Mouse (Mus musculus): Measurements from ENCODE around the gene Cib1. TPM values are rescaled to one million over a fixed set of nuclear protein-coding genes. Genes with fewer than 3 reads are reported as not detected.

Cib1 gene
- 1 to 10 TPM; 5.6 to 9.0 TPM for total RNA-seq (2021)
- long read RNA-seq, experiment 1, partial matches to known transcripts: 1 of 8 reads
- long read RNA-seq, experiment 1, other reads (novel, unspliced or antisense): 2 of 8 reads
- long read RNA-seq, experiment 2, transcript Cib1-201 (7 exons, 1,047 nt): major isoform, 11 of 14 reads
- long read RNA-seq, experiment 2, partial matches to known transcripts: 0 of 14 reads
- long read RNA-seq, experiment 2, other reads (novel, unspliced or antisense): 0 of 14 reads

DNA sequence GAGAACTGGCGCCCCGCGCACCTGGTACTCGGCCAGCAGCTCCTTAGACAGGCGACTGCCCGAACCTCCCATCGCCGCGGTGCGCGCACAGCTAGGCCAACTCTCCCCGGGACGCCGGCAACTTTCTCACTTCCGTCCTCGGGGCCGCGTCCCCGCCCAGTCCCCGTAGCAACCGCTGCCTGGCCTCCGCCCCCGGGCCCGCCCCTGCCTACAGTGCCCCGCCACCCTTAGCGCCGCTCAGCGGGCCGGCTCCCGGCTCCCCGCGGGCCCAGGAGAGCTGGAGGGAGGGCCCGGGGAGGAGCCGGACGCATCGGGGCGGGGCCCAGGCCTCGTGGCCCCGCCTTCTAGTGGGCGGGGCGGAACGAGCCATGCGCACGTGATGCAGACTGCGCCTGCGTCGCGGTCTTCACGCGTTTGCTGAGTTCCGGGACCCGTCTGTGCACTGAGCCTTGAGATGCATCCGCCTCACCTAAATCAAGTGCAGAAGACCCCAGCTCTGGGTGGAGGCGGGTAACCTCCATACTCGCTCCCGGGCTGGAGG, at the start of gene Cib1, which contains the start of gene Gdpgp1:
TSS of gene Cib1 (minus strand) at position 325 of the 541 bp plus-strand sequence.
TSS of gene Gdpgp1 (plus strand) at position 377 of the 541 bp plus-strand sequence.
- Histone ChIP-seq H3K27ac (peak within 1 kb of the TSS; percentile 89), H3K4me3 (peak within 1 kb of the TSS; percentile 92)
- intact Hi-C loops (cut with DNase I): no loop called here
- DNase-seq: peak; percentile 98
- TF ChIP-seq CTCF (IDR thresholded peaks at IDR 0.05): no peak

DNA sequence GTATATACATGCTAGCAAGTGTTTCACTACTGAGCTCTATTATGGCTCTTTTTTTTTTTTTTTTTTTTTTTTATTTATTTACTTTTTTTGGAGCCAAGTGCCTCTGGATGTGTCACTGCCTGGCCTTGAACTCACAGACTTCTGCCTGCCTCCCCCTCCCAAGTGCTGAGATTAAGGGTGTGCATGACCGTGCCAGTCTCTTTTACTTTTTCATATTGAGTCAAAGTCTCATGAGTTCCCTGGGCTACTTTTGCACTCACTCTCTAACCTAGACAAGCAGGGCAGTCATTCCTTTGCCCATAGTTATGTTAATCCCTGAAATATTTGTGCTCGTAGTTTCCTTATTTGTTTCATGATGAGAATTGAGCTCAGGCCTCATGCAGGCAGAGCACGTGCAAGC, 49.0 kb upstream of the Cib1 start:
- H3K4me3 ChIP-seq: no peak overlapping the region
- intact Hi-C loops (cut with DNase I): no loop called here
- DNase-seq: no peak
- no peak for TF ChIP-seq CTCF (IDR thresholded peaks at IDR 0.05)
- H3K27ac ChIP-seq: no peak overlapping the region

- intact Hi-C loops (cut with DNase I): no loop called here
- DNase-seq: no peak
- H3K4me3 ChIP-seq: no peak overlapping the region
- no peak overlapping the region for H3K27ac ChIP-seq
- TF ChIP-seq CTCF (IDR thresholded peaks at IDR 0.05): peak; percentile 15; the same call in 1 of the 2 replicates
These were observed 48.4 kb upstream of the Cib1 start for GRCm38 (mm10) chr7:80280998-80281397.

DNA sequence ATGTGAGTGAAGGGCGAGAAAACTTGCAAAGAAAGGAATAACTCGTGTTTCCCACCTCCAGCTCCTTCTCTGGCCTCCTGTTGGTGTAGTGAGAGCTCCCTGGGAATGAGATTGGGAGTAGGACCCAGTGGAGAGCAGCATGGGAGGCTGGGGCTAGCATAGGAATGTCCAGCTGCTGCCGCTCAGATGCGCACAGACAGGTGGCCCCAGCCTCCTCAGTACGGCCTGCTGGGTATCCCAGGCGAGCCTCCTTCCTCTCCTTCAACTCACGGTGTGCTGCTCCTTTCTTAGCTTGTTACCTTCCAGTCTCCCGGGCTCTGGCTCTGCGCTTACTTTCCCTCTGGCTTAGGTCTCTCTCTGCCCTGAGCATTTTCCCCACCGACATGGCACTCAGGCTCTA, 47.4 kb upstream of the Cib1 start:
- TF ChIP-seq CTCF (IDR thresholded peaks at IDR 0.05): no peak
- intact Hi-C loops (cut with DNase I): no loop called here
- H3K27ac ChIP-seq: no peak overlapping the region
- no peak for DNase-seq
- H3K4me3 ChIP-seq: no peak overlapping the region

GRCm38 (mm10) chr7:80276374-80276773, 43.8 kb upstream of the Cib1 start:
- no peak for DNase-seq
- TF ChIP-seq CTCF (IDR thresholded peaks at IDR 0.05): no peak
- Histone ChIP-seq H3K27ac (no peak overlapping the region), H3K4me3 (no peak overlapping the region)
- intact Hi-C loops (cut with DNase I): no loop called here

DNA sequence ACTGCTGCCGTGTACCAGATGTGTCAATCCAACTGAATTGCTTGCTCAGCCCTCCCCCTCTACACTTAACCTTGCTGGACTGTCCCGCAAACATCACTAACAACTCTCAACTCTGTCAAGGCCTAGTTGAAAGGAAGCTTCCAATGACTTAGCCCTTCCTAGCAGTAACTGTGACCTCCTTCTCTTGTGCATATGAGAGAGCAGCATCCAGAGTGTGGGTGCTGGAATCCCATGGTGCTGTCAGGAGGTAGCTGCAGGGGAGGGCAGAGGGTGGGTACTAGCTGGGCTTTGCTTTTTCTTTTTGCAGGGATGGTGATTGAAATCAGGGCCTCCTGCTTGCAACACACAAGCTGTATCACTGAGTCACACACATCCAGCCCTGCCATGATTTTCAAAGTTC, 40.8 kb upstream of the Cib1 start:
- H3K27ac ChIP-seq: no peak overlapping the region
- DNase-seq: no peak
- no peak overlapping the region for H3K4me3 ChIP-seq
- no peak for TF ChIP-seq CTCF (IDR thresholded peaks at IDR 0.05)
- intact Hi-C loops (cut with DNase I): no loop called here

- H3K4me3 ChIP-seq: peak overlapping the region; percentile 98
- intact Hi-C loops (cut with DNase I): no loop called here
- no peak for TF ChIP-seq CTCF (IDR thresholded peaks at IDR 0.05)
- DNase-seq: peak; percentile 39
- peak overlapping the region; percentile 83 for H3K27ac ChIP-seq
These were observed 37.2 kb upstream of the Cib1 start for GRCm38 (mm10) chr7:80269751-80270255.

- TF ChIP-seq CTCF (IDR thresholded peaks at IDR 0.05): no peak
- peak within 1 kb of the TSS; percentile 83 for H3K27ac ChIP-seq
- intact Hi-C loops (cut with DNase I): no loop called here
- peak within 1 kb of the TSS; percentile 98 for H3K4me3 ChIP-seq
- DNase-seq: peak; percentile 97
These were observed 36.5 kb upstream of the Cib1 start, which contains the start of gene Vps33b for GRCm38 (mm10) chr7:80268897-80269750. Gene Vps33b, plus strand, starts transcription at chr7:80269649.

DNA sequence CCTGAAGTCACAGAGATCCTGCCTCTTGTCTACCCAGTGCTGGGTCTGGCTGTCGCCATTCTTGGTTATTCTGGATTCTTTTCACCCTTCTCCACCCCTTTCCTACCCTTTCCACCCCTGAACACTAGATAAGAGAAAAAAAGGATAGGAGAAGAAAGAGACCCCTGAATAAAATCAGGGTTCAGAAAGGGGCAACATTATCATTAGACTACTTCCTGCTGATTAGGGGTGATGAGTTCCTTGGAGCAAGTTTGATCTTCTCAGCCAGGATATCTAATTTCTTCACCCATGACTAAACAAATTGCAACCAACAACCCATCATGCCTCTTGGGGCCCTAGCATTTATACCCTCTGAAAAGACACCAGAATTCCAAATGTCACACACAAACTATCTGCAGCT, 35.2 kb upstream of the Cib1 start:
- no peak for TF ChIP-seq CTCF (IDR thresholded peaks at IDR 0.05)
- no peak for DNase-seq
- intact Hi-C loops (cut with DNase I): no loop called here
- no peak overlapping the region for H3K27ac ChIP-seq
- no peak overlapping the region for H3K4me3 ChIP-seq

- TF ChIP-seq CTCF (IDR thresholded peaks at IDR 0.05): no peak
- DNase-seq: no peak
- H3K4me3 ChIP-seq: no peak overlapping the region
- no peak overlapping the region for H3K27ac ChIP-seq
- intact Hi-C loops (cut with DNase I): no loop called here
These were observed 32.0 kb upstream of the Cib1 start for GRCm38 (mm10) chr7:80264606-80265005.

DNA sequence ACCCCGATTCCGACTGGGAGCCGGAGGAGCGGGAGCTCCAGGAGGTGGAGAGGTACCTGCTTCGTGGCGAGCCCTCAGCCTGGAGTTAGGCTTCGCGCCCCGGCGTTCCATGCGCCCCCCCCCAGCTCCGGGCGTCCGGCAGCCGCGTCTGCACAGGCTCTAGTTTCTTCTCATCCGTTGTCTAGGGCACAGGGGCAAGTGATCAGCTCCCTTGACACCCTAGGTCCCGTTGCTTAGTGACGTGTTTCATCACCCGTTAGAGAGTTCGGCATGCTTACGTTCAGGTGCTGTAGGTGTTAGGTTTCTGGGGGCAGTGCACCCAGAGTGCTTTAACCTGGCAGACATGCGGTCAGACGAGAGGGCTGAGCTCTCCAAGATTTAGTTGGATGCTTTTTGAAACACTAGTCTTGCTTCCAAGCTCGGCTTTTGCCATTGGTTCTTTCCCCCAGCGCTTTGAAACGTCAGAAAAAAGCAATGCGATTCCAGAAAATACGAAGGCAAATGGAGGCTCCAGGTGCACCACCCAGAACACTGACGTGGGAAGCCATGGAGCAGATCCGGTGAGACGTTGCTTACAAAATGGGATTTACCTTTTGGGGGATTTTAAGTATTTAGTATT, 28.9 kb upstream of the Cib1 start:
- intact Hi-C loops (cut with DNase I): no loop called here
- Histone ChIP-seq H3K27ac (peak overlapping the region; percentile 88), H3K4me3 (peak overlapping the region; percentile 92)
- TF ChIP-seq CTCF (IDR thresholded peaks at IDR 0.05): no peak
- no peak for DNase-seq

DNA sequence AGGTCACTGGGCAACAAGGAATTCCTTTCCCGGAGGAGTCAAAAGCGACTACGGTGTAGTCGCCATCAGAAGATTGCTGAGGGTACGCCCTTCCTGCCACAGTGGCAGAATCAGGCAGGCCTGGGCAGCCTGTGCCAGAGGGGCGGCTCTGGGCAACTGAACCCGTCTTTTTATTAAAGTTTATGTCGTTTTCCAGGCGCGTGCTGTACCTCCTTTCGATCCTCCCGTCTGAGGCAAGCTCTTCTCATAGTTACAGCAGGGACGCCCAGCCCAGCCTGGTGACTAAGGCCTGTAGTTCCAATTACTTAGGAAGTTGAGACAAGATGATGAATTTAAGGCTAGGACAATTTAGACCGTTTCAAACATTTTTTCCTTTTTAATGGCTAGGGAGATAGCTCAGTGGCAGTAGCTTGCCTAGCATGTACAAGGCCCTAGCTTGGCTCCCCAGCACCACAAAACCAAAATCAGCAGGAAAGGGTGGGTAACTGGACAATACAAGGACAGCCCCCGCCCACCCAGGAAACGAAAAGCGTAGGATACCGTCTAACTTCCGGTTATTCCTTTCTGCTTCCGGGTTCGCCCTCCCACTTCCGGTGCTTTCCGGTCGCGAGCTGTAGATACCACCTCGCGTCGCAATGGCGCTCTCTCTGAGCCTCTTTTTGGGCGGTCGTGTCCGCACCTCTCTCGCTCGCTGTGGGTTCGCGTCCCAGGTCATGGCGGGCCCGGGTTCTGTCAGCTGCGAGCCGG, 28.2 kb upstream of the Cib1 start, which contains the start of gene Ngrn:
TSS of gene Ngrn (plus strand) at position 591 of the 747 bp plus-strand sequence.
- Histone ChIP-seq H3K4me3 (peak within 1 kb of the TSS; percentile 92), H3K27ac (peak within 1 kb of the TSS; percentile 88)
- intact Hi-C loops (cut with DNase I): no loop called here
- peak; percentile 90 for DNase-seq
- no peak for TF ChIP-seq CTCF (IDR thresholded peaks at IDR 0.05)

Data from gastrocnemius, adult 2 months (tissue).